Mouse (Mus musculus): ENCODE data around the gene Grik4. TPM values are rescaled to one million over a fixed set of nuclear protein-coding genes. Genes with fewer than 3 reads are reported as not detected.

Grik4 gene
- polyA plus RNA-seq, 1 experiment, result 2.8 TPM

- H3K36me3 ChIP-seq (ENCODE audit: control insufficient read depth, insufficient read depth, low read length), result no peaks in the 10 kb centered on the region
- no peaks in the 10 kb centered on the region for H3K4me1 ChIP-seq (ENCODE audit: control insufficient read depth, insufficient read depth, low read length)
- no peak overlapping the region for H3K27ac ChIP-seq (ENCODE audit: control insufficient read depth, insufficient read depth, low read depth, low read length)
- no peaks in the 10 kb centered on the region for H3K27me3 ChIP-seq (ENCODE audit: control insufficient read depth, insufficient read depth, low read length)
- no peak for TF ChIP-seq CTCF (IDR thresholded peaks at IDR 0.05; ENCODE audit: control insufficient read depth, insufficient read depth, insufficient replicate concordance, low read depth, low read length)
- no peak for TF ChIP-seq POLR2A (IDR thresholded peaks at IDR 0.05; ENCODE audit: control insufficient read depth, low read depth, low read length)
- no peak overlapping the region for H3K4me3 ChIP-seq (ENCODE audit: control insufficient read depth, low read depth, low read length)
Measured at GRCm38 (mm10) chr9:42548981-42549380, 395.3 kb downstream of the Grik4 start.

DNA sequence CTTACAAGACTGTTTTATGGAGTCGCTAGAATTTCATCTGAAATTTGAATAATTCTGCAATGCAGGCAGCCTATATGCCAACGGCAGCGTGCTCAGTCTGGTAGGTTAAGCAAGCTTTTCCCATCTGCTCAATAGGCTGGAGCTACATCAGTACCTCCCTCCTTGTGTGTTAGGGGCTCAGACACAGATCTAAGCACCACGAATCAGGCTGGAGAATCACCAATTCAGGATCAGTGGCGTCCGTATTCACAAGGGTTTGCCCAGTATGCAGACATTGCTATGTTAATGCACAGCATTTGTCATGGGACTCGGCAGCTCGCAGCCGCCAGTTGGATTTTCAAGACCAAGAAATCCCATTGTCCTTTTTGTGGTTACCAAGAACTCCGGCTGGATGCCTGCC, 399.8 kb downstream of the Grik4 start:
- no peak overlapping the region for H3K27ac ChIP-seq (ENCODE audit: control insufficient read depth, insufficient read depth, low read depth, low read length)
- H3K4me3 ChIP-seq (ENCODE audit: control insufficient read depth, low read depth, low read length), result no peak overlapping the region
- H3K27me3 ChIP-seq (ENCODE audit: control insufficient read depth, insufficient read depth, low read length), result no peaks in the 10 kb centered on the region
- no peaks in the 10 kb centered on the region for H3K4me1 ChIP-seq (ENCODE audit: control insufficient read depth, insufficient read depth, low read length)
- H3K36me3 ChIP-seq (ENCODE audit: control insufficient read depth, insufficient read depth, low read length), result no peaks in the 10 kb centered on the region
- TF ChIP-seq CTCF (IDR thresholded peaks at IDR 0.05; ENCODE audit: control insufficient read depth, insufficient read depth, insufficient replicate concordance, low read depth, low read length) (no peak), POLR2A (IDR thresholded peaks at IDR 0.05; ENCODE audit: control insufficient read depth, low read depth, low read length) (no peak)

DNA sequence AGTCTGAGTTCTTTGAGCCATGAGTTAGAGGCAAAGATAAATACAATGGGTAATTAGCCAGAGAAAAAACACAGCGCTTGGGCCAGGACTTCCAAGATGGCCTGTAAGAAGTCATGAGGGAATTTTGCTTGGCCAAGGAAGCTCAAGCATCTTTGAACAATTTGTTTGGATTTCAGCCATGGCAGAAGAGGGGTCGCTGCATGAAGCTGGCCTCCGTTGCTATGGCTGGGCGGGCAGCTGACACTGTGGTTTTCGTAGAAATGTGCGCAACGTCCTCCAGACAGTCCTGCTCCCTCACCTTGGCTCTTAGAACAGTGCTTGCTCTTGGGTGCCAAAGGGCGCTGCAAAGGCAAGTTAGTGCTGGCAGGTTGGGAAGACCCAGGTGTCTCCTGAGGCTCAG, 410.8 kb downstream of the Grik4 start:
- H3K36me3 ChIP-seq (ENCODE audit: control insufficient read depth, insufficient read depth, low read length), result no peaks in the 10 kb centered on the region
- no peaks in the 10 kb centered on the region for H3K4me1 ChIP-seq (ENCODE audit: control insufficient read depth, insufficient read depth, low read length)
- no peak overlapping the region for H3K27ac ChIP-seq (ENCODE audit: control insufficient read depth, insufficient read depth, low read depth, low read length)
- no peaks in the 10 kb centered on the region for H3K27me3 ChIP-seq (ENCODE audit: control insufficient read depth, insufficient read depth, low read length)
- TF ChIP-seq POLR2A (IDR thresholded peaks at IDR 0.05; ENCODE audit: control insufficient read depth, low read depth, low read length), result no peak
- no peak for TF ChIP-seq CTCF (IDR thresholded peaks at IDR 0.05; ENCODE audit: control insufficient read depth, insufficient read depth, insufficient replicate concordance, low read depth, low read length)
- H3K4me3 ChIP-seq (ENCODE audit: control insufficient read depth, low read depth, low read length), result no peak overlapping the region

GRCm38 (mm10) chr9:42533041-42533440, 411.3 kb downstream of the Grik4 start:
- TF ChIP-seq CTCF (IDR thresholded peaks at IDR 0.05; ENCODE audit: control insufficient read depth, insufficient read depth, insufficient replicate concordance, low read depth, low read length), result no peak
- TF ChIP-seq POLR2A (IDR thresholded peaks at IDR 0.05; ENCODE audit: control insufficient read depth, low read depth, low read length), result no peak
- H3K27ac ChIP-seq (ENCODE audit: control insufficient read depth, insufficient read depth, low read depth, low read length), result no peak overlapping the region
- no peaks in the 10 kb centered on the region for H3K4me1 ChIP-seq (ENCODE audit: control insufficient read depth, insufficient read depth, low read length)
- H3K4me3 ChIP-seq (ENCODE audit: control insufficient read depth, low read depth, low read length), result no peak overlapping the region
- no peaks in the 10 kb centered on the region for H3K36me3 ChIP-seq (ENCODE audit: control insufficient read depth, insufficient read depth, low read length)
- no peaks in the 10 kb centered on the region for H3K27me3 ChIP-seq (ENCODE audit: control insufficient read depth, insufficient read depth, low read length)

GRCm38 (mm10) chr9:42531951-42532350, 412.3 kb downstream of the Grik4 start:
- H3K27ac ChIP-seq (ENCODE audit: control insufficient read depth, insufficient read depth, low read depth, low read length), result no peak overlapping the region
- H3K27me3 ChIP-seq (ENCODE audit: control insufficient read depth, insufficient read depth, low read length), result no peaks in the 10 kb centered on the region
- no peak overlapping the region for H3K4me3 ChIP-seq (ENCODE audit: control insufficient read depth, low read depth, low read length)
- no peaks in the 10 kb centered on the region for H3K36me3 ChIP-seq (ENCODE audit: control insufficient read depth, insufficient read depth, low read length)
- no peak for TF ChIP-seq POLR2A (IDR thresholded peaks at IDR 0.05; ENCODE audit: control insufficient read depth, low read depth, low read length)
- no peaks in the 10 kb centered on the region for H3K4me1 ChIP-seq (ENCODE audit: control insufficient read depth, insufficient read depth, low read length)

DNA sequence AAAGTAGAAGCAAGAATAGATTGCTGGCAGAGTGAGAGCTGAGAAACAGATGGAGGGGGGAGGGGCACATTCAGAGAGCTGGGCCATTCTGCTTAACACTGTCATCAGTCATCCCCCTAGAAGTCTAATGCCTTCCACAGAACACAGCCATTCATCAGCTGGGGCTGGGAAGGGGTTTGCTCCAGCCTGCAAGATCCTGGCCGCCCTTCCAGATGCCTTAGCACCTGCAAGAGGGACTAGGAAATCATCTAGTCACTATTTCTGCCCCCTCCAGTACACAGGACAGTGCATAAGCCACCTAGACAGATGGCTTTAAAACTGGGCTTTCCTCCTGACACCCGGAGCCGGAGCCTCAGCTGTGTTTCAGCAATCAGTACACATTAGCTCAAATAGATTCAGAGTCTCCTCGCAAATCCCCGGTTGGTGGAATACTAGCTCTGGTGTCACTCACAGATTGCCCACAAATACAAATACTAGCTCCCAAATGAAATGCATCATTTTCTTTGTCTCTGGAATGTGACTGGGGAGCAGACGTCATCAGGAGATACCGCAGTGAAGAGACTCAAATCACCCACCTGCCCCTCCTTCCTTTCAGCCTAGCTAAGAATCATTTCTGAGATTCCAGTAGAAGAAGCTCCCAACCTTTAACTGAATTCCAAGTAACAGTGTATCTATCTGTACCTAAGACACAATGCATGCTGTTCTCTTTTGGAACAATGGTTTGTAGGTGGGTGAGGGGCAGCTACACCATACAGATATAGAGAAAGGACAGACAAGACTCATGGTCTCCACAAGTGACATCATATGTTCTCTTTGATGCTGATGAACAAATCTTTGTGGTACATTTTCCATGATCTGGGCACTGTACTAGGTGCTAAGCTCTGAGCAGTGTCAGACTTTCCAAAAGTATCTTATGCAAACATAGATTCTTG, 413.8 kb downstream of the Grik4 start:
- TF ChIP-seq CTCF (IDR thresholded peaks at IDR 0.05; ENCODE audit: control insufficient read depth, insufficient read depth, insufficient replicate concordance, low read depth, low read length) (no peak), POLR2A (IDR thresholded peaks at IDR 0.05; ENCODE audit: control insufficient read depth, low read depth, low read length) (no peak)
- Histone ChIP-seq H3K27ac (ENCODE audit: control insufficient read depth, insufficient read depth, low read depth, low read length) (no peak overlapping the region), H3K4me1 (ENCODE audit: control insufficient read depth, insufficient read depth, low read length) (no peaks in the 10 kb centered on the region), H3K4me3 (ENCODE audit: control insufficient read depth, low read depth, low read length) (no peak overlapping the region), H3K36me3 (ENCODE audit: control insufficient read depth, insufficient read depth, low read length) (no peaks in the 10 kb centered on the region), H3K27me3 (ENCODE audit: control insufficient read depth, insufficient read depth, low read length) (no peaks in the 10 kb centered on the region)

GRCm38 (mm10) chr9:42520587-42521084, 423.7 kb downstream of the Grik4 start:
- no peaks in the 10 kb centered on the region for H3K36me3 ChIP-seq (ENCODE audit: control insufficient read depth, insufficient read depth, low read length)
- TF ChIP-seq CTCF (IDR thresholded peaks at IDR 0.05; ENCODE audit: control insufficient read depth, insufficient read depth, insufficient replicate concordance, low read depth, low read length), result no peak
- no peak for TF ChIP-seq POLR2A (IDR thresholded peaks at IDR 0.05; ENCODE audit: control insufficient read depth, low read depth, low read length)
- no peak overlapping the region for H3K27ac ChIP-seq (ENCODE audit: control insufficient read depth, insufficient read depth, low read depth, low read length)
- H3K4me1 ChIP-seq (ENCODE audit: control insufficient read depth, insufficient read depth, low read length), result peaks cover 3% of the 10 kb centered on the region
- no peaks in the 10 kb centered on the region for H3K27me3 ChIP-seq (ENCODE audit: control insufficient read depth, insufficient read depth, low read length)
- H3K4me3 ChIP-seq (ENCODE audit: control insufficient read depth, low read depth, low read length), result peak overlapping the region; percentile 5
